Mouse (Mus musculus): ENCODE results near the gene Hydin.
"Not testable (repeated sequence)": the region's sequence is repeated elsewhere in the genome, so short reads cannot be mapped to it uniquely, and the experiment has no call there.

Gene Hydin

GRCm38 (mm10) chr8:110457424-110457823 is 190.6 kb downstream of the Hydin start:
- no peak for DNase-seq

- no peak for DNase-seq
Measured at GRCm38 (mm10) chr8:110462627-110463208, 195.9 kb downstream of the Hydin start.

- no peak for DNase-seq
Measured at GRCm38 (mm10) chr8:110463773-110464460, 197.1 kb downstream of the Hydin start.

GRCm38 (mm10) chr8:110465606-110466005 is 198.8 kb downstream of the Hydin start:
- DNase-seq = no peak

GRCm38 (mm10) chr8:110477256-110477655 is 210.5 kb downstream of the Hydin start:
- no peak for DNase-seq

GRCm38 (mm10) chr8:110478576-110478975 is 211.8 kb downstream of the Hydin start:
- DNase-seq = no peak

GRCm38 (mm10) chr8:110479401-110479800 is 212.6 kb downstream of the Hydin start:
- DNase-seq = no peak

- DNase-seq = no peak
Measured at GRCm38 (mm10) chr8:110482275-110482674, 215.5 kb downstream of the Hydin start.

GRCm38 (mm10) chr8:110485234-110485633 is 218.5 kb downstream of the Hydin start:
- DNase-seq = no peak

GRCm38 (mm10) chr8:110486020-110486419 is 219.2 kb downstream of the Hydin start:
- no peak for DNase-seq

- DNase-seq = no peak
Measured at GRCm38 (mm10) chr8:110487644-110488043, 220.9 kb downstream of the Hydin start.

- no peak for DNase-seq
Measured at GRCm38 (mm10) chr8:110489344-110489743, 222.6 kb downstream of the Hydin start.

- DNase-seq = no peak
Measured at GRCm38 (mm10) chr8:110491118-110491517, 224.3 kb downstream of the Hydin start.

- DNase-seq = no peak
Measured at GRCm38 (mm10) chr8:110496286-110496685, 229.5 kb downstream of the Hydin start.

- DNase-seq = peak in 1 of 2 experiments; percentile 4
Measured at GRCm38 (mm10) chr8:110500253-110500652, 233.5 kb downstream of the Hydin start.

- no peak for DNase-seq
Measured at GRCm38 (mm10) chr8:110500661-110501060, 233.9 kb downstream of the Hydin start.

- DNase-seq = no peak
Measured at GRCm38 (mm10) chr8:110501330-110501729, 234.6 kb downstream of the Hydin start.

GRCm38 (mm10) chr8:110502880-110503279 is 236.1 kb downstream of the Hydin start:
- no peak for DNase-seq

- no peak for DNase-seq
Measured at GRCm38 (mm10) chr8:110508766-110509165, 242.0 kb downstream of the Hydin start.

- no peak for DNase-seq
Measured at GRCm38 (mm10) chr8:110519790-110520189, 253.0 kb downstream of the Hydin start.

GRCm38 (mm10) chr8:110521851-110522250 is 255.1 kb downstream of the Hydin start:
- no peak for DNase-seq

GRCm38 (mm10) chr8:110522495-110522894 is 255.7 kb downstream of the Hydin start:
- not testable (repeated sequence) for DNase-seq

GRCm38 (mm10) chr8:110522985-110523384 is 256.2 kb downstream of the Hydin start:
- no peak for DNase-seq

- DNase-seq = no peak
Measured at GRCm38 (mm10) chr8:110525229-110525628, 258.5 kb downstream of the Hydin start.

Data from thymus, postnatal 36 days (tissue).